Mouse (Mus musculus): ENCODE measurements around the gene Urm1. TPM values are rescaled to one million over a fixed set of nuclear protein-coding genes. Genes with fewer than 3 reads are reported as not detected.

The Urm1 gene
- polyA plus RNA-seq, 1 experiment: 40.5 TPM

GRCm38 (mm10) chr2:29878061-29878460, 58.2 kb downstream of the Urm1 start:
- TF ChIP-seq GATA1 (IDR thresholded peaks at IDR 0.05; ENCODE audit: low read length): no peak

GRCm38 (mm10) chr2:29879191-29879590, 59.3 kb downstream of the Urm1 start:
- TF ChIP-seq GATA1 (IDR thresholded peaks at IDR 0.05; ENCODE audit: low read length): no peak

- no peak for TF ChIP-seq GATA1 (IDR thresholded peaks at IDR 0.05; ENCODE audit: low read length)
Measured at GRCm38 (mm10) chr2:29879964-29880830, 60.3 kb downstream of the Urm1 start.

GRCm38 (mm10) chr2:29889066-29889944, 69.4 kb downstream of the Urm1 start, which contains the start of gene Odf2:
Odf2 (plus strand) TSS chr2:29889221.
- TF ChIP-seq GATA1 (IDR thresholded peaks at IDR 0.05; ENCODE audit: low read length): no peak

GRCm38 (mm10) chr2:29889991-29890833, 70.3 kb downstream of the Urm1 start:
- TF ChIP-seq GATA1 (IDR thresholded peaks at IDR 0.05; ENCODE audit: low read length): no peak

- no peak for TF ChIP-seq GATA1 (IDR thresholded peaks at IDR 0.05; ENCODE audit: low read length)
Measured at GRCm38 (mm10) chr2:29891773-29892172, 71.9 kb downstream of the Urm1 start.

Other genes starting within 250 kb of the Urm1 start
- gene Rapgef1, start 200.4 kb upstream of the Urm1 start, polyA plus RNA-seq (2012): 44.3 and 55.0 TPM in 2 replicates
- gene Gm13420, start 68.4 kb upstream of the Urm1 start, polyA plus RNA-seq (2012): not detected in 2 replicates
- gene Gm13547, start 60.8 kb upstream of the Urm1 start, polyA plus RNA-seq (2012): not detected in 2 replicates
- 173 and 218 TPM in 2 replicates for gene Coq4, start 32.6 kb upstream of the Urm1 start, polyA plus RNA-seq (2012)
- 7.6 and 14.8 TPM in 2 replicates for gene Trub2, start 31.6 kb upstream of the Urm1 start, polyA plus RNA-seq (2012)
- gene Slc27a4, start 17.4 kb upstream of the Urm1 start, polyA plus RNA-seq (2012): 8.8 and 10.6 TPM in 2 replicates
- 22.5 and 33.9 TPM in 2 replicates for gene Cercam, start 49.1 kb downstream of the Urm1 start, polyA plus RNA-seq (2012)
- 16.8 and 23.7 TPM in 2 replicates for gene Odf2, start 69.1 kb downstream of the Urm1 start, polyA plus RNA-seq (2012)
- 62.7 and 85.8 TPM in 2 replicates for gene Gle1, start 115.4 kb downstream of the Urm1 start, polyA plus RNA-seq (2012)
- 3.4 and 4.7 TPM in 2 replicates for gene Sptan1, start 145.5 kb downstream of the Urm1 start, polyA plus RNA-seq (2012)
- 29.5 and 36.5 TPM in 2 replicates for gene Wdr34, start 228.8 kb downstream of the Urm1 start, polyA plus RNA-seq (2012)
- gene Set, start 237.3 kb downstream of the Urm1 start, polyA plus RNA-seq (2012): 618 and 765 TPM in 2 replicates

Data from G1E-ER4 (cell line).